Mouse (Mus musculus): ENCODE measurements around the gene Ggt6.
A peak's percentile ranks its signal among the peaks of the same experiment; 100 is the strongest.
"Not testable (repeated sequence)": the region's sequence is repeated elsewhere in the genome, so short reads cannot be mapped to it uniquely, and the experiment has no call there.

Ggt6 gene

GRCm38 (mm10) chr11:72411093-72411921 is 24.0 kb upstream of the Ggt6 start, which contains the start of gene Smtnl2:
TSS of gene Smtnl2 (minus strand) at chr11:72411713.
- DNase-seq (ENCODE audit: low spot score), result peak; percentile 86

GRCm38 (mm10) chr11:72411945-72412344 is 23.4 kb upstream of the Ggt6 start:
- no peak for DNase-seq (ENCODE audit: low spot score)

- no peak for DNase-seq (ENCODE audit: low spot score)
These were observed 22.3 kb upstream of the Ggt6 start for GRCm38 (mm10) chr11:72413016-72413415.

DNA sequence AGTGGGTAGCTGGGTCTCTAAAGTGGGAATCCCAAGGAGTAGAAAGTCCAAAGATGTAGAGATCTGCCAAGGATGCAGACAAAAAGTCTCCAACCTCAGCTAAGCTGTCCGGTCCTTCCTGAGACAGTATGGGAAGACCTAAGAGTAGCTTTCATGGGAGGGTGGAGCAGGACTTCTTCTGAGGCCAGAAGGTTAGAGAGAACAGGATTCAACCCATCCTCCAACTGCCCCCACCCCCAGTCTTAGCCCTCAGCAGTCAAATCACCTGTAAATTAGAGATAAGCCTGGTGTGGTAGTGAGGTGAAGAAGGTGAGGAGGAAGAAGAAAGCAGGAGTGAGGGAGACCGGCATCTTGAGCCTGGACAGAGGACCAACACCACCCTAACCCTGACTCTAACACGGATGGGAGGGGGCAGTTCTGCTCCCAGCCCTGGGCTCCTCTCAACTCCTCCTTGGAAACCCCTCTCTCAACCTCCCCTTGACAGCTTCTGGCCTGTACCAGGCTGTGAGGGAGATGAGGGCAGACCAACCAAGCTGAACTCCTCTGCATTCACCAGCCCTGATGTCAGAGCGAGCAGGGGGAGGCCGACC is 21.6 kb upstream of the Ggt6 start:
- no peak for DNase-seq (ENCODE audit: low spot score)

DNA sequence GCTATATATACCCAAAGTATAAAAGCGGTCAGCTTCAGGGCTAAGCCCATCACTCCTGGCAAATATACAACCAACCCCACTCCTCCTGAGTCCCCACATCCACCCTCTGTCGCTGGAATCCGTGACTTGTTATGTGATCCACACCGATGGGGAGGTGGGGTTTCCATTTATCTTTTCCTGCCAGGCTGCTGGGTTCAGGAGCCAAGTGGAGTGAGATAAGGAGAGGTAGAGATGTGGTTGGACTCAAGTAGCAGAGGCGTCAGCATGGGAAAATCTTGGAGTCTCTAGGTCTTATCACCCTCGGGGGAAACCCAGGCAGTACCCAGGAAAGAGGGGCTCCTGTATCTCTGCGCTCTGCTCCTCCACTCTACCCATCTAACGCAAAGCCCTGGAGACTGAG is 20.2 kb upstream of the Ggt6 start:
- DNase-seq (ENCODE audit: low spot score), result no peak

- no peak for DNase-seq (ENCODE audit: low spot score)
These were observed 18.7 kb upstream of the Ggt6 start for GRCm38 (mm10) chr11:72416666-72417065.

DNA sequence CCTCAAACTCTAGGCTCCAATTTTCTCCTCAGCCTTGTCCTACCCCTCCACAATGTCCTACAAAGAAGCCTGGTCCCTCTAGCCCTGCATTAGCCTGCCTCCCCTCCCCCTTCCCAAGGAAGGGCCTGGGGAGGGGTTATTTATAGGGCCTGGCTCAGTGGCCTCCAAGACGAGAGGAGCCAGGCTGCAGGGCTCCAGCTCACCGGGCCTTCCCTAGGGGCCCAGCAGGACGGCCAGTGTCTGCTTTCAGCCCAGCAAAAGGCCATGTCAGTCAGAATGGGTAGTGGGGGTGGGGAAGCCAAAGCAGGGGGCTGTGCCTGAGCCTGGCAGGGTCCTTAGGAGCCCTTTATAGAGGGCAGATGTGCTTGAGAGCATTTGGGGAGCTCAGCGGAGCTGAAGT is 17.9 kb upstream of the Ggt6 start:
- DNase-seq (ENCODE audit: low spot score), result no peak

DNA sequence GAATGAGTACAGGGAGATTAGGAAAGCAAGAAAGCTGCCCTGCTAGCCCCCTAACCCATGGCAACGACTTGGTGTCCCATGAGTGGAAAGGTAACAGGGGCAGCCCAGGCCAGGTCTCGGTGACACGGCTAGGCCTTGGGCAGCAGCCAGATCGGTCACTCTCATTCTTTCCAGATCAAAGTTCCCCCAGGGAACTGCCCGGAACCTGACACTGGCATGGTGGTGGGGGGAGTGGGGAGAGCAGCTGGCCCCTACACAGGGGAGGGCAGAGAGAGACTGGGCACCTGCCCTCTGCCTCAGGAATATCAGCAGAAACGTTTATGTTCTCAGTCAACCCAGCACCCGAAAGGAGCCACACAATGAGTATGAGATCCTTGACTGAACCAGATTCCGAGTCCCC is 17.1 kb upstream of the Ggt6 start:
- no peak for DNase-seq (ENCODE audit: low spot score)

- DNase-seq (ENCODE audit: low spot score), result no peak
These were observed 16.3 kb upstream of the Ggt6 start for GRCm38 (mm10) chr11:72419006-72419405.

DNA sequence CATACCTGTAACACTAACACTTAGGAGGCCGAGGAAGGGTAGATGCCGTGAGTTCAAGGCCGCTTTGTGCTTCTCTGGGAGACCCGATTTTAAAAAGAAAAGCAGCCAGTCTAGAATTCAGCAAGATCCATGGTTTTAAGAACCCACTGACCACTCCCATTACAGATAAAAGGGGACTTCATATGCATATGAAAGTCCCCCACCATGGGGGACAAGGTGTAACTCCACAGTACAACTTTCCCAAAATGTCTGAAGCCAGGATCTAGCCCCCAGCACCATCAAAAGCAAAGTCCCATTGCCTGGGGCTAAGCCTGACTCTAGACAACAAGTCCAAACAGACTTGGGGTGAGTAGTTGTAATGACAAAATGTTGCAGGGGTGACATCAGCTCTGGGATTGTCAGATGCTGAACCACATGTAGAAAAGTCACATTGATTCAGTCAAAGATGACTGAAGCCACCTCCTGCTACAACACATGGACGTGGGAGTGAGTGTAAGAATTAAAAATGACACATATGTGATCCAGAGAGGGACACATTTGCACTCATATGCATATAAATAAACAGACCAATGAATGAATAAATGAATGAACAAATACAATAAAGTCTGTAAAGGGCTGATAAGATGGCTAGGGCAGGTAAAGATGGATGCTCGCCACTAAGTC is 14.7 kb upstream of the Ggt6 start:
- no peak for DNase-seq (ENCODE audit: low spot score)

GRCm38 (mm10) chr11:72421518-72422278 is 13.6 kb upstream of the Ggt6 start:
- DNase-seq (ENCODE audit: low spot score), result no peak

DNA sequence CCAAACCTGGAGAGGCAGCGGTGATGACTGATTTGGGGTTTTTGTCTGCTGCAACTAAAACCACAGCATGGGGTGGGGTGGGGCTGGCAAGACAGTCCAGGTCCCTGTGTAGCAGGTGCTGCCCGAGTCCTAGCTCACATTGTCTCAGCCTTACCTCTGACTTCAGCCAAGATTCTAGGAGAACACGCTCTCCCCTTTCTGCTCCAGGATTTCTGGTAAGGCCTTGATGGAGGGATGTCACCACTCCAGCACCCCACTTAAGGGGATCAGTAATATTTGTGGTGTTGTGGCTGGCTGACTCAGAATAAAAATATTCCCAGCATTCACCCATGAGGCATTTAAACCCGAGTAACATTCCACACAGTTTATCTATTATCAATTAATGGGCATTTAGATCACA is 11.6 kb upstream of the Ggt6 start:
- no peak for DNase-seq (ENCODE audit: low spot score)

- no peak for DNase-seq (ENCODE audit: low spot score)
These were observed 10.1 kb upstream of the Ggt6 start for GRCm38 (mm10) chr11:72425201-72425600.

DNA sequence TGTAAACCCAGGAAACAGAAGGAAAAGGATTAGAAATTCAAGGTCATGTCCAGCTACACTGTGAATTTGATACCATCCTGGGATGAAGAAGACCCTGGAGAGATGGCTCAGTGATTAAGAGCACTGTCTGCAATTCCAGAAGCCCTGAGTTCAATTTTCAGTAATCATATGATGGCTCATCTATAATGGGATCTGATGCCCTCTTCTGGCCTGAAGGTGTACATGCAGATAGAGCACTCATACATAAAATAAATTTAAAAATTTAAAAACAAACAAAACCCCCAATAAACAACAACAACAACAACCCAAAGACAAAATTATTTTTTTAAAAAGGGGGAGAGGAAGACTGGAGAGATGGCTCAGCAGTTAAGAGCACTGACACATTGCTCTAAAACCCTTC is 8.4 kb upstream of the Ggt6 start:
- DNase-seq (ENCODE audit: low spot score), result no peak

DNA sequence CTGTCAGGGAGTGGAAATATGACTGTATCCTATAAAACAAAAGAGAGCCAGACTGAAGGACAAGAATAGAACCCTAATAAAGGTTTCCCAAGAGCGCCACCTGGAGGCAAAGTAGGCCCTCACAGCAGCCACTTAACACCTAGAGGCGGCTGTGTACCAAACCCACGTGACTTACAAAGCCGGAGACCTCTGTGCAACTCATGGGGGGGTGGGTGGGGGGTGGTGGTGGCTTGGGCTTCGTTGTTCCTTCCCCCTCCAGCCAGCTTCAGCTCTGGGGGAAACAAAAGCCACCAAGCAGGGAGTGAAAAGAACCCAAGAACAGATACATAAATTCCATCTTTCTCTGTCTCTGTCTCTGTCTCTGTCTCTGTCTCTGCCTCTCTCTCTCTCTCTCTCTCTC is 6.6 kb upstream of the Ggt6 start:
- DNase-seq (ENCODE audit: low spot score), result peak; percentile 84

- peak; percentile 76 for DNase-seq (ENCODE audit: low spot score)
These were observed 6.0 kb upstream of the Ggt6 start for GRCm38 (mm10) chr11:72429288-72429690.

DNA sequence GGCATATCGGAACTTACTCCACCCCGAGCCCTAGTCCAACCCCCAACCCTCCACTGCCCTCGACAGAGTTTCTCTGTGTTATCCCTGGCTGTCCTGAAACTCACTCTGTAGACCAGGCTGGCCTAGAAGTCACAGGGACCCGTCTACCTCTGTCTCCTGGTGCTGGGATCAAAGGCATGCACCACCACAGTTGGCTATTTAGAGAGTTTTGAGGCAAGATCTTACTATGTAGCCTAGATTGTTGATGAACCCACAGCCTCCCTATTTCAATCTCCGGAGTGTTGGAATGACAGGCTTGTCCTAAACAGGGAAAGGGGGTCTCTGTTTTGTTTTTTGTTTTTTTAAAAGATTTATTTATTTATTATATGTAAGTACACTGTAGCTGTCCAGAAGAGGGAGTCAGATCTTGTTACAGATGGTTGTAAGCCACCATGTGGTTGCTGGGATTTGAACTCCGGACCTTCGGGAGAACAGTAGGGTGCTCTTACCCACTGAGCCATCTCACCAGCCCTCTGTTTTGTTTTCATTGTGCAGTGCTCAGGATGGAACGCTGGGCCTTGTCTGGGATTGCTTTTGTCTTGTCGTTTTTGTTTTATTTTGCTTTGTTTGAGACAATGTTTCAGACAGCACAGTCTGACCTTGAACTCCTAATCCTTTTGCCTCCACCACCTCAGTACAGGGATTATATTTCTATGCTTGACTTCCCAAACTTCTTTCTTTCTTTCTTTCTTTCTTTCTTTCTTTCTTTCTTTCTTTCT is 4.8 kb upstream of the Ggt6 start:
- not testable (repeated sequence) for DNase-seq (ENCODE audit: low spot score)

- DNase-seq (ENCODE audit: low spot score), result no peak
These were observed 344 bp downstream of the Ggt6 start for GRCm38 (mm10) chr11:72435694-72436045.

DNA sequence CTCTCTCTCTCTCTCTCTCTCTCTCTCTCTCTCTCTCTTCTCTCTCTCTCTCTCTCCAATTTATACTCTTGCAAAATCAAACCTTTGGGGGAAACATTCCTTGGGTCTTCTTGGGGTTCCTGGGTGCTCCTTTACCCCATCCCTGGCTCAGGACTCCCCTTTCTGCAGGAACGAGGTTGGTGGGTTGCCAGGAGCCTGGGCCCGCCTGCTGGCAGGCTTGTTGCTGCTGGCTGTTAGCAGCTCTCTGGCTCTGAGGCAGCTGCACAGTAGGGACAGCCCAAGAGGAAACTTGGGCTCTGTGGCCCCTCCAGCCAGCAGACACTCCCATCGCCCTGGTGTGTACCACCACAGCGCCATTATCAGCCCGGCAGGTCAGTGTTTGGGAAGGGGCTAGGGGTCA is 945 bp downstream of the Ggt6 start:
- DNase-seq (ENCODE audit: low spot score), result peak; percentile 53

DNA sequence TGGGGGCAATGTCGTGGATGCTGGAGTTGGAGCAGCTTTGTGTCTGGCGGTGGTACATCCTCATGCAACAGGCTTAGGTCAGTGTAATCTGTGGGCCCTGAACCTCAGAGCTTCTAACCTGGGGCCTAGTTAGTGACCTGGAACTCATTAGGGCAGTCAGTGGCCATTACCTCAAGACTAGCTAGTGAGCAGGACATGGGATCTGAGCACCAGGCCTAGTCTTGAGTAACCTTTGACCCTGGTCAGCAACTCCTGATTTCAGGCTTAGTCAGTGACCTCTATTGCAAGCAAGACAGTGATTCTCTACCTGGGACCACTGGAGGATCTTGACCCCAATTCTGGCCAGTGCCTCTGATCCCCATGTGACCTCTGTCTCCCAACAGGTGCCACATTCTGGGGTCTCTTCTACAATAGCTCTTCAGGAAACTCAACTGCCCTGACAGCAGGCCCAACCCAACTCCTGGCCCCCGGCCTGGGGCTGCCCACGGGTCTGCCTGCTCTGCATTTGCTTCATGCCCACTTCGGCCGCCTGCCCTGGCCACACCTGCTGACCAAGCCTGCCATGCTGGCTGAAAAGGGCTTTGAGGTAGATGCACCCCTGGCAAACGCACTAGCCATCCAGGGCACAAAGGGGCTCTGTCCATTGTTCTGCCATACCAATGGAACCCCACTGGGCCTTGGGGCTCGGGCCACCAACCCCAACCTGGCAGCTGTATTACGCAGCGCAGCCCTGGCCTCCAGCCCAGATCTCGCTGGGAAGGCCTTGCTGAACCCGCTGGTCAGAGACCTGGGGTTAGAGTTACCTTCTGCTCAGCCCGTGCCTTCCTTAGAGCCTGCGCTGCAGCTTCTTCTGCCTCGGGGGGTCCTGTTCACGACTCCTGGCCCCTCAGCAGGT is 1.7 kb downstream of the Ggt6 start:
- DNase-seq (ENCODE audit: low spot score), result no peak

- no peak for DNase-seq (ENCODE audit: low spot score)
These were observed 3.1 kb downstream of the Ggt6 start for GRCm38 (mm10) chr11:72438411-72438810.

Data from ovary, postnatal 14 days (tissue).